Mouse (Mus musculus) liver, embryonic 12.5 days (tissue): ENCODE measurements around the gene H2al2a. TPM values are rescaled to one million over a fixed set of nuclear protein-coding genes. Genes with fewer than 3 reads are reported as not detected.

Source experiments
- ATAC-seq: fragments of 200-750 bp; cut with Nextera tagmentation; 2 replicates; pipeline ENCODE4 v1.8.0; 2017; ENCODE audit warnings: moderate number of reproducible peaks, mild to moderate bottlenecking, moderate library complexity
- H3K27ac ChIP-seq: fragments of 300-500 bp; sonication (generic); 2 replicates; pipeline ENCODE4 v1.5.1; 2016; ENCODE audit warnings: mild to moderate bottlenecking
- H3K27me3 ChIP-seq: fragments of 300-500 bp; sonication (generic); replicated peaks from 2 replicates; pipeline ENCODE4 v1.6.1; 2016; ENCODE audit warnings: mild to moderate bottlenecking, moderate library complexity
- H3K36me3 ChIP-seq: fragments of 300-500 bp; sonication (generic); 2 replicates; pipeline ENCODE4 v1.6.1; 2016; ENCODE audit warnings: mild to moderate bottlenecking, moderate library complexity
- H3K4me1 ChIP-seq: fragments of 300-500 bp; sonication (generic); 2 replicates; pipeline ENCODE4 v1.6.1; 2016
- H3K4me2 ChIP-seq: fragments of 300-500 bp; sonication (generic); 2 replicates; pipeline ENCODE4 v1.6.1; 2016; ENCODE audit warnings: mild to moderate bottlenecking, moderate library complexity
- H3K4me3 ChIP-seq: fragments of 300-500 bp; sonication (generic); 2 replicates; pipeline ENCODE4 v1.5.1; 2016; ENCODE audit warnings: mild to moderate bottlenecking, moderate library complexity
- H3K9ac ChIP-seq: fragments of 300-500 bp; sonication (generic); 2 replicates; pipeline ENCODE4 v1.6.1; 2016; ENCODE audit warnings: mild to moderate bottlenecking, moderate library complexity
- H3K9me3 ChIP-seq: fragments of 300-500 bp; sonication (generic); replicated peaks from 2 replicates; pipeline ENCODE4 v1.6.1; 2016; ENCODE audit warnings: mild to moderate bottlenecking, moderate library complexity
- WGBS: fragments of 180-500 bp; shearing (Covaris S2); methylation state at CpG from one replicate; pipeline ENCODE4 v1.1.7; 2016; ENCODE audit not compliant: insufficient replicate concordance; 5-methylcytosine and 5-hydroxymethylcytosine counted together
- polyA plus RNA-seq: library from polyadenylated mRNA; unstranded; fragments of >200 nt; fragmentation: Nextera tagmentation; extraction: Ambion mirVana; gene quantifications from 2 replicates; pipeline ENCODE4 v1.2.1, GENCODE M21; 2016

H2al2a gene
- polyA plus RNA-seq, 1 experiment from 2014 or later, result not detected

DNA sequence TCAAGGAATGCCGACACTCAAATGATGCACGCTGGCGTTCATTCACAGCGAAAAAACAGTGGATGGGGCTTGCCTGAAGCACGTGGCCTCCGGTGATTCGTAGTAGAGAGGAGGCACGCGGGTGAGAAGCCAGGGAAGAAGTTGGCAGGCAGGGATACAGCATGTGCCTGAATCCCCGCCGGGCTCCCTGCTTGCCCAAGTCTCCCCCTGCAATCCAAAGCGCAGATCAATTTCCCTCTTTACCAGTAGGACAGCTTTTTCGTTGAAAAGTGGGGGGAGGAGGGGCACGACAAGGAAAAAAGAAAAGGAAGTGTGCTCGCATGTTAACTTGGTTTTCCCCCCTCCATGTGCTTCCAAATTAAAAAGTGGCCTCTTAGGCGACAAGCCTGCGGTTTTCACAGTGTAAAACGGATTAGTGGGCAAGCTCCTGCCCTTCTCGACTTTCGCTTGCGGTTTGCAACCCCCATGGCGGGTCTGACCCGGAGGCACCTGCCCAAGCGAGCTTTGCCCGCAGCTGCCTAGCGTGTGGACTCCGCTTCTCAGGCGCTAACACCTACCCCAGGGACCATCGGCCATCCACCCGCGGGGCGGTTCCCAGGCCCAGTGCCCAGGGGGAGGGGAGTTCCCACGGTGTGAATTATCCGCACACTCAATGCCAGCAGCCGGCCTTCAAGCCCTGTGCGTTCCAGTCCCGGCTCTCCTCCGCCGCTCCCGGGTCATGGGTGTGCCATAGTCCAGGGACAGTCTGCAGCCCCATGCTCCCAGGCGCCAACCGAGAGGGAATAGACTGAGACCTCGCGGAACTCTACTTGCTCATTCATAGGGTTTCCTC lies 29.6 kb upstream of the H2al2a start:
- under 1% methylated on average over 44 of the region's 44 CpGs for WGBS
- no peaks in the 10 kb centered on the region for H3K9me3 ChIP-seq
- H3K4me2 ChIP-seq, result peak overlapping the region; percentile 97
- H3K36me3 ChIP-seq, result no peaks in the 10 kb centered on the region
- peaks cover 58% of the 10 kb centered on the region for H3K27me3 ChIP-seq
- H3K4me3 ChIP-seq, result peak overlapping the region; percentile 65
- H3K27ac ChIP-seq, result no peak overlapping the region
- 0 out of 2 replicates have a peak, but pooled peaks have one; percentile 18 for ATAC-seq
- H3K9ac ChIP-seq, result peak overlapping the region; percentile 62
- H3K4me1 ChIP-seq, result peaks cover 40% of the 10 kb centered on the region

DNA sequence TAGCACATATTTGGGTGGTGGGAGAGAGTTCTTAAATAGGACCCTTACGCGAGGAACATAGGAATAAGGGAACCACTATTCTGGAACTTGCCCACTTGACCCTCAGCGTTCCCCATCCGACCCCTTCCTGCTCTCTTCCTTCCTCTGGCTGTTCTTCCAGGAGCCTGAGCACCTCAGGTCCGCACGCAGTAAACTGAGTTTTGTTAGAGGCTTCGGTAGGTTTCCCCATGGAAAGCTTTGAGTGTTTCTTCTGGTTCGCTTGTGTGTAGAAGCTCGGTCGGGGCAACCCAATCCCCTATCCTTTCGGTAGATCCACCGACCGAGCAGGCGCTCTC lies 29.0 kb upstream of the H2al2a start:
- Histone ChIP-seq H3K27me3 (peaks cover 52% of the 10 kb centered on the region), H3K9me3 (no peaks in the 10 kb centered on the region), H3K36me3 (no peaks in the 10 kb centered on the region), H3K9ac (peak overlapping the region; percentile 62), H3K4me2 (peak overlapping the region; percentile 97), H3K4me1 (peaks cover 37% of the 10 kb centered on the region), H3K27ac (no peak overlapping the region), H3K4me3 (peak overlapping the region; percentile 65)
- no peak for ATAC-seq
- WGBS, result 2% methylated on average over 14 of the region's 14 CpGs

DNA sequence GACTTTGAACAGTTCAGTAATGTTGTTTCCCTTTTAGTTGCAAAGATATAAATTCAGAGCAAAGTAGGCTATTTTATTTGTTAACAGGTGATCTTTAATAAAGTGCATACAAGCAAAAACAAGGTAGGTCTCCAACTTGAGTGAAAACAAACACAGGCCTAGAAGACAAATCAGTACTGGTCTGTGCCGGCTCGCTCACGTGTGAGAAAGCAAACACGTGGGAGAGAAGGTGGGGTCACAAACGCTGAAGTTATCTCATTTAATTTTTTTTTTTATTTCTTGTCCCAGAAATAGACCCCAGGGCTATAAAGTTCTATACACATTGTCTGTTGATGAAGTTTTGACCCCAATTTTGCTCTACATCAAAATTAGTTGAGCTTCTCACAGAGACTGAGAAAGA lies 28.4 kb upstream of the H2al2a start:
- H3K9ac ChIP-seq, result no peak overlapping the region
- no peaks in the 10 kb centered on the region for H3K9me3 ChIP-seq
- peaks cover 45% of the 10 kb centered on the region for H3K27me3 ChIP-seq
- H3K4me1 ChIP-seq, result peaks cover 37% of the 10 kb centered on the region
- peak overlapping the region; percentile 97 for H3K4me2 ChIP-seq
- 44% methylated on average over 5 of the region's 5 CpGs for WGBS
- no peak for ATAC-seq
- no peaks in the 10 kb centered on the region for H3K36me3 ChIP-seq
- no peak overlapping the region; the same call in 1 of the 2 replicates for H3K4me3 ChIP-seq
- H3K27ac ChIP-seq, result no peak overlapping the region

DNA sequence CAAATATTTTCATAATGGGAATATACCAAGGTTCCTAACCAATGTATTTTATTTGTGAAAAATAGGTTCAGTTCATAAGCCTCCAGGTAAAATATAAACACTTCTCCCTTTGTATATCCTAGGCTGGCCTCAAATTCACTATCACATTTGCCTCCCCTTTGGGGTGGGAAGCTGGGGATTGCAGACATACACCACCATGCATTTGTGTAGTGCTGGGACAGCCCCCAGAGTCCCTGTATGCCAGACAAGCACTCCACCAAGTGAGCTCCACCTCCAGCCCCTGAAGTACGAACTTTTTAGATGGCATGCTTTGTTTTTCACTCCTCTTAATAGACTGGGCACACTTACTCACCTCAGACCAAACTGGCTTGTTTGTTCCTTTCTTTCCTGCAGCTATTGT lies 26.1 kb upstream of the H2al2a start:
- no peak for ATAC-seq
- Histone ChIP-seq H3K4me1 (peaks cover 25% of the 10 kb centered on the region), H3K9ac (no peak overlapping the region), H3K4me3 (no peak overlapping the region), H3K36me3 (no peaks in the 10 kb centered on the region), H3K9me3 (no peaks in the 10 kb centered on the region), H3K27ac (no peak overlapping the region), H3K4me2 (no peak overlapping the region), H3K27me3 (peaks cover 26% of the 10 kb centered on the region)
- 49% methylated on average over 1 of the region's 1 CpGs for WGBS

DNA sequence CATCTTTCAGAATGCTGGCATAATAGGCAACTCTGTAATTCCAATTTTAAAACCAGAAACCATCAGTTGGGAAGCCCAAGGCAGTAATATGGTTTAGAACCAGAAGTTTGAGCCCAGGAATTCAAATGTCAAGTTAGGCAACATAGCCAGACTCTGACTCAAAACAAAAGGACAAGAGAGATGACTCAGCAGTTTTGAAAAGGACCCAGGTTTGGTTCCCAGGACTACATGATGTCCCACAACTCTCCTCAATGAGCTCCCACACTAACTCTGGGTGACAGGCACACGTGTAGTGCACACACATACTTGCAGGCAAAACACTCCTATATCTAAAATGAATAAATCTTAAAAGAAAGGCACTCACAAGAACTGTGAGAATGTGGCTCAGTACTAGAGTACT lies 22.4 kb upstream of the H2al2a start:
- H3K27ac ChIP-seq, result no peak overlapping the region
- no peak for ATAC-seq
- H3K4me2 ChIP-seq, result no peak overlapping the region
- no peaks in the 10 kb centered on the region for H3K27me3 ChIP-seq
- no peak overlapping the region for H3K9ac ChIP-seq
- no peaks in the 10 kb centered on the region for H3K4me1 ChIP-seq
- H3K4me3 ChIP-seq, result no peak overlapping the region
- H3K9me3 ChIP-seq, result no peaks in the 10 kb centered on the region
- no peaks in the 10 kb centered on the region for H3K36me3 ChIP-seq
- 49% methylated on average over 1 of the region's 1 CpGs for WGBS

DNA sequence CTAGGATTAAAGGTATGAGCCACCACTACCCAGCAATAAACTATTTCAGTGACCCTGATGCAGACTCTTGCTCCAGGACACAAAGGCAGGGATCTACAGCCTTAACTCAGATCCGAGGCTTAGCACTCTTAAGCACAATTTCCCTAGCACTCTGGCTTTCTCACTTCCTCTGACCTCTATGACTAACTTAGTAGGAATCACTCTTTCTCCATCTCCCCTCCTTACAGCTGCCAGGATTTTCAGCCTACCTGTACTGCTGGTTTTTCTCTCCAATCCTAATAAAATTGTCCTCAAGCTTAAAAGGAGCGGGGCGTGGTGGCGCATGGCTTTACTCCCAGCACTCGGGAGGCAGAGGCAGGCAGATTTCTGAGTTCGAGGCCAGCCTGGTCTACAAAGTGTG lies 20.6 kb upstream of the H2al2a start:
- ATAC-seq, result no peak
- 84% methylated on average over 6 of the region's 6 CpGs for WGBS

DNA sequence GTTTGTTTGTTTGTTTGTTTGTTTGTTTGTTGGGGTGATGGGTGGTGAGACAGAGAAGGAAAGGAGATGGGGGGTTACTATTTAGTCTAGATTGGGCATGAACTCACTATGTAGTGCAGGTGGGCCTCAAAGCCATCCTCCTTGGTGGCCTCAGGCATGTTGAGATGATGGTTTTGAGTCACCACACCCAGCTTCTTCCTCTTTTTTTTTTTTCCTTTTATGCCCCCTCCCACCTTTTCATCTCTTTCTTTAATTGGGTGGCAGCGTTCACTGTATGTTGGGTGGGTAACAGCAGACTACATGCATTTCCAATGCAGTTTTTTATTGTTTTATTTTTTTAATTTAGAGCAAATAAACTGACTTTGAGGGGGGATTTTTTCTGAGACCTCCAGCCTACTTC lies 19.9 kb upstream of the H2al2a start:
- Histone ChIP-seq H3K27me3 (no peaks in the 10 kb centered on the region), H3K4me3 (no peak overlapping the region), H3K9ac (no peak overlapping the region), H3K4me1 (no peaks in the 10 kb centered on the region), H3K4me2 (no peak overlapping the region), H3K27ac (no peak overlapping the region), H3K36me3 (no peaks in the 10 kb centered on the region), H3K9me3 (no peaks in the 10 kb centered on the region)
- no peak for ATAC-seq
- WGBS, result 55% methylated on average over 1 of the region's 1 CpGs

More for the DNA sequence above, 20.6 kb upstream of the H2al2a start:
- Histone ChIP-seq H3K27ac (no peak overlapping the region), H3K9me3 (no peaks in the 10 kb centered on the region), H3K4me2 (no peak overlapping the region), H3K9ac (no peak overlapping the region), H3K27me3 (no peaks in the 10 kb centered on the region), H3K4me3 (no peak overlapping the region), H3K4me1 (no peaks in the 10 kb centered on the region), H3K36me3 (no peaks in the 10 kb centered on the region)

DNA sequence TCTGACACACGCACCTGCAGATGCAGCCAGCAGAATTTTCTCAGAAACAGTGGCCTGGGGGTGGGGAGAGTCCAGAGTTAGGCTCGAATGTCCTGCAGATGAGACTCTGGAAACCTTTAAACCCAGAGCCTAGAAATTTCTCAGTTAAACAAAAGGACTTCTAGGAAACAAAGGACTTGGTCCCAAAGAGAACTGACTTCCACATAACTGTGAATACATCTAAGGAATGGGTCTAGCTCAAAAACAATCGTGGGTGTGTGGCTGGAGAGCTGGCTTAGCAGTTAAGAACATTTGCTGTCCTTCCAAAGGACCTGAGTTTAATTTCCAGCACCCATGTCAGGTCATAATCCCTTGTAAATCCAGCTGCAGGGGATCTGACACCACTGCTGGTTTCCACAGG lies 18.8 kb upstream of the H2al2a start:
- H3K36me3 ChIP-seq, result no peaks in the 10 kb centered on the region
- no peaks in the 10 kb centered on the region for H3K4me1 ChIP-seq
- H3K4me2 ChIP-seq, result no peak overlapping the region
- H3K27ac ChIP-seq, result no peak overlapping the region
- no peak overlapping the region for H3K9ac ChIP-seq
- no peak for ATAC-seq
- no peaks in the 10 kb centered on the region for H3K27me3 ChIP-seq
- no peak overlapping the region for H3K4me3 ChIP-seq
- 49% methylated on average over 3 of the region's 3 CpGs for WGBS
- no peaks in the 10 kb centered on the region for H3K9me3 ChIP-seq

DNA sequence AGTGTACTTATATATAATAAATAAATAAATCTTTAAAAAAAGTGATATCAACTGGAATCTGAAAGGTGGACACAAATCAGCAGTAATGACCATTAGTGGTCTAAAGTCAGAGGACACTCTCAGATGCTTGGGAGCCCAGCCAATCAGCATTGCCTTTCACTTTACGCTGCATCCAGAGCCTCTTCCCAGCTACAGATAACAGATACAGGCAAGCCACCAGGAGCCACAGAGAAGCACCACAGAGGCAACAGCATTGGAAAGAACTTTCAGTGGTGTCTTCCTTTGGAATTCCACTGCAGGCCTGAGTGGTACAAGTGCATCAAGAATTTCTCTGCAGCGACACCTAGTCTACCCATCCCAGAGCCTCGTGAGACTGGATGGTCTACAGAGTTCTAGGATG lies 16.1 kb upstream of the H2al2a start:
- H3K27ac ChIP-seq, result no peak overlapping the region
- no peak overlapping the region for H3K4me3 ChIP-seq
- no peaks in the 10 kb centered on the region for H3K36me3 ChIP-seq
- no peak overlapping the region for H3K4me2 ChIP-seq
- WGBS, result 64% methylated on average over 3 of the region's 3 CpGs
- ATAC-seq, result no peak
- H3K4me1 ChIP-seq, result no peaks in the 10 kb centered on the region
- H3K9me3 ChIP-seq, result no peaks in the 10 kb centered on the region
- no peak overlapping the region for H3K9ac ChIP-seq
- H3K27me3 ChIP-seq, result no peaks in the 10 kb centered on the region

DNA sequence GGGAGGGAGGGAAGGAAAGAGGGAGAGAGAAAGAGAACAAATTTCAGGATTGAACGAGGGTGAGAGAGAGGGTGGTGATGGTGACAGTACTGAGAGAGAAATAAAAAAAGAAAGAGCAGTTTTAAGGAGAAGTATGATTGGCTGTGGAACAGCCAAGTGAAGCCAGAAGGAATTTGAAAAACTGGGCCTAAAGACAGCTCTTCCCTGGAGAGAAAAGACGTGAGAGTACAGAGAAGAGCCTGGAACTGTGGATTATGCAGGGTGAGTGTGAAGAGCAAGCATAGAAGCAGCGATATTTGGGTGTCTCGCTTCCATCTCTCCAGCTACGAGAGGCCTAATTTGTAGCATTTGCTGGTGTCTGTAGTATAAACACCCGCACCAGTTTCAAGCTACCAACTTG lies 14.5 kb upstream of the H2al2a start:
- H3K9ac ChIP-seq, result no peak overlapping the region
- H3K4me1 ChIP-seq, result no peaks in the 10 kb centered on the region
- no peak for ATAC-seq
- H3K36me3 ChIP-seq, result no peaks in the 10 kb centered on the region
- no peak overlapping the region for H3K27ac ChIP-seq
- H3K27me3 ChIP-seq, result no peaks in the 10 kb centered on the region
- H3K4me2 ChIP-seq, result no peak overlapping the region
- H3K9me3 ChIP-seq, result no peaks in the 10 kb centered on the region
- 77% methylated on average over 6 of the region's 6 CpGs for WGBS
- no peak overlapping the region for H3K4me3 ChIP-seq

DNA sequence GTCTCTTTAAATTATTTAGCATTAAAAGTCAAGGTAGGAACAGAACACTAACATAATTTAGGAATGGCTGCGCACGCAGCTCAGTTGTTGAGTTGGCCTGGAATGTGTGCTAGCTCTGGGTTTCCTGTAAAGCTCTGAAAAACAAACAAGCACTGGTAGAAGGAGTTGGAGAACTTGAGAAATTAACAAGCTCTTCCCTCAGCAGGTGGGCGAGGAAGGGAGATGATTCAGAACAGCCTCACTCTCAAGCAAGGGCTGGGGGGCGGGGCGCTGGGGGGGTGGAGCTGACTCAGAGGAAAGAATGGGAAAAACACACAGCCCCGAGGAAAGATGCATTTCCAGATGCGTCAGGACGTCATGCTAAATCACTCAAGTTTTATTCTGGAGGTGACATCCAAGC lies 8.4 kb upstream of the H2al2a start:
- Histone ChIP-seq H3K27me3 (no peaks in the 10 kb centered on the region), H3K9ac (no peak overlapping the region), H3K4me2 (no peak overlapping the region), H3K4me3 (no peak overlapping the region), H3K4me1 (no peaks in the 10 kb centered on the region), H3K9me3 (no peaks in the 10 kb centered on the region), H3K27ac (no peak overlapping the region), H3K36me3 (no peaks in the 10 kb centered on the region)
- no peak for ATAC-seq
- WGBS, result 34% methylated on average over 8 of the region's 8 CpGs

DNA sequence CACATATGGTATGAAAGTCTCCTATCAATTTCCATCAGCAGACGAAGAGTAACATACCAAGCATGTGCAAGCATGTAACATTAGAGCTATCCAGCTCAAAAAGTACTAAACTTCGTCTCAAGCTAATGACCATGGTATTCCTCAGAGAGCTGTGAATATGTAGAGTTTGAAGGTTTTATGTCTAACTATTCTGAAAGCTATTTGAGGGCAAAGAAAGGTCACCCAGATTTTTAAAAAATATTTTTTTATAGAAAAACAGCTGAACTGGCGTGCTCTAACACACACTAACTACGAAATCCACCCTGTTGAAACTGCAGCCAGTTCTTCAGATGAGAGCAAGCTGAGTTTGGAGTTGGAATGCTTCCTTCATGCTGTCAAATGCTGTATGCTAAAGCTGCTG lies 7.5 kb upstream of the H2al2a start:
- H3K4me1 ChIP-seq, result no peaks in the 10 kb centered on the region
- H3K27me3 ChIP-seq, result no peaks in the 10 kb centered on the region
- H3K9me3 ChIP-seq, result no peaks in the 10 kb centered on the region
- no peak for ATAC-seq
- no peak overlapping the region for H3K27ac ChIP-seq
- 71% methylated on average over 4 of the region's 4 CpGs for WGBS
- H3K4me2 ChIP-seq, result no peak overlapping the region
- H3K9ac ChIP-seq, result no peak overlapping the region
- no peak overlapping the region for H3K4me3 ChIP-seq
- no peaks in the 10 kb centered on the region for H3K36me3 ChIP-seq

DNA sequence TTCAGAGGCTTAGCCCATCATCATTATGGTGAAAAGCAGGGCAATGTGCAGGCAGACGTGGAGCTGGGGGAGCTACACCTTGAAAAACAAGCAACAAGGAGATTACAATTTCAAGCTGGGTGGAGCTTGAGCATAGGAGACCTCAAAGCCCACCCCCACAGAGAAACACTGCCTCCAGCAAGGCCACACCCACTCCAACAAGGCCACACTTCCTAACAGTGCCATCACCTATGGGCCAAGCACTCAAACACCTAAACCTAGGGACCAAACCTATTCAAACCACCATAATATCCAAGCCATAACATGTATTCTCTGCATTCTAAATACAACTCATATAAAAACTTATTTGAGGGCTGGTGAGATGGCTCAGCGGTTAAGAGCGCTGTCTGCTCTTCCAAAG lies 5.5 kb upstream of the H2al2a start:
- no peaks in the 10 kb centered on the region for H3K27me3 ChIP-seq
- no peak for ATAC-seq
- H3K27ac ChIP-seq, result no peak overlapping the region
- H3K4me2 ChIP-seq, result no peak overlapping the region
- H3K9ac ChIP-seq, result no peak overlapping the region
- H3K36me3 ChIP-seq, result no peaks in the 10 kb centered on the region
- no peak overlapping the region for H3K4me3 ChIP-seq
- H3K9me3 ChIP-seq, result no peaks in the 10 kb centered on the region
- WGBS, result 75% methylated on average over 3 of the region's 3 CpGs
- no peaks in the 10 kb centered on the region for H3K4me1 ChIP-seq
